Mouse (Mus musculus): ENCODE results near the gene Ahdc1.

Ahdc1 gene

DNA sequence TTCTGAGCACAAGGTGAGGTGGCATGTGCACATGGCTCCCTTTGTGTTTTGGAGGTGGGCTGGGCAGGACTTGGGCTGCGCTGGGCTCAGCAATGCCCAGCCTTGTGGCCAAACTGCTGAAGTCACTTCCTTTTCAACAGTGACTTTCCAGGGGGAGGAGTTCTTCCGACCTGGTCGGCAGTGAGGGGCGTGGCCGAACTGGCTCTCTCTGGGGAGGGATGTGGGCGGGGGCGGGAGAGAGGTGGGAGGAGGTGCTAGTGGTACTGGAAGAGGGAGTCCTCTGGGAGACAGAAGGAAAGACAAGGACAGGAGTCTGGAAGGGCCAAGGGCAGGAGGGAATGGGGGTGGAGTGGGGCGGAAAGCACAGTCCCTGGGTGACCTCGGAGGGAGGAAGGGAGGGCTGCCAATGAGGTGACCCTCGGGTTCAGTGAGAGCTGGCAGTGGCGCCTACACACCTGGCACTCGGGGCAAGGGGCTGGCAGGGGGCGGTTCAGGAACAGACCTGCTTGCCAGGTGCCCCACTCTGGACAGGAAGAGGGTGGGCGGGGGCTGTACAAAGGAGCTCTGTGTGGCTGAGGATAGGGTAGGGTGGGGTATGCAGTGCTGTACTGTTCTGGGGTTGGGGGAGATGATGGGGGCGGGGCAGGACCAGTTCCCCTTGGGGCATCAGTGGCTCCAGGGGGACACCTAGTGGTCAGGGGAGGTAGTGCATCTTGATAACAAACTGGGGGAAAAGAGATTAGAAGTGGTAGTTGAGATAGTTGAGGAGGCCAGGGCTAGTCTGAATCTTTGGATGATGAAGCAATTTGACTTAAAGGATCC lies 45.2 kb downstream of the Ahdc1 start:
- DNase-seq, result peak; percentile 75

DNA sequence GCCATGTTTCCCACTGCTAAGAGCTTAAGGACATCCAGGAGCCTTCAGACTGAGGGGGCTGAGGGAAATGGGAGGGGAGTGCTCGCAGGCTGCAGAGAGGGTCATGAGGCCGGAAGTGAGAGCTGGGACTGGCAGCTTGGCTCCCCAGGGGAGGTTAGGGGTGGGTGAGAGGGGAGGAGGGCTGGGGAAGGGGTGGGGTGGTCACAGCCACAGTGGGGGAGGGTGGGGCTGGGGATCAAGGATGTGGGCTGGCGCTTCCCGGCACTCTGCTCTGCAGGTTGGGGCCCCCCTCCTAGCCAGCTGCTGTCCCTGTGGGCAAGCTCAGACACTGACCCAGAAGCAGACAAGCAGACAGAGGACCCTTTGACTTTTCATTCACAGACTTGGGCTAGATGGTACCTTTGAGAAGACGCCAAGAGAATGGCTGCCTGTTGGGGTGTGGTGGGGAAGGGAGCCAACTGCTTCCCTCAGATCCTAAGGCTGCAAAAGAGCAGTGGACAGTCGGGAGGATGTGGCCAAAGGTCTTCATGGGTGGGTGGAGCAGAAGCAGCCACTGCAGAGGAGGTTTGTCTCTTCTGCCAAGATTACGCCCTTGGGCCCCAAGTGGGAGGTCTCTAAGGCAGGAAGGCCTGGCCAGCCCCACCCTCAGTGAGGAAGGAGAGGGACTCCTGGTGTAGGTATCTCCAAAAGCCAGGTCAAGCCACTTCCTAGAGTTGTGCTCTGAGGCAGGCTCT lies 46.5 kb downstream of the Ahdc1 start:
- peak; percentile 61 for DNase-seq

DNA sequence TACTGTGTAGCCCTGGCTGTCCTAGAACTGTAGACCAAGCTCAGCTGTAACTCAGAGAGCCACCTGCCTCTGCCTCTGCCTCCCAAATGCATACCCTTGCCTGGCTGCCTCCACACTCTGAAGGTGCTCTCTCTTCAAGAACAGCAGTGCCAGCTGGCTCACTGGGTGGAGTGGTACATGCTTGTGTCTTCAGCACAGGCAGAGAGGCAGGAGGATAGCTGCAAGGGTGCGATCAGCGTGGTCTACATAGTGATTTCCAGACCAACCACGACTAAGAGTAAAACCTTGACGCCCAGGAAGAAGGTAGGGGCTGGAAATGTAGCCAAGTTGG lies 47.0 kb downstream of the Ahdc1 start:
- no peak for DNase-seq

DNA sequence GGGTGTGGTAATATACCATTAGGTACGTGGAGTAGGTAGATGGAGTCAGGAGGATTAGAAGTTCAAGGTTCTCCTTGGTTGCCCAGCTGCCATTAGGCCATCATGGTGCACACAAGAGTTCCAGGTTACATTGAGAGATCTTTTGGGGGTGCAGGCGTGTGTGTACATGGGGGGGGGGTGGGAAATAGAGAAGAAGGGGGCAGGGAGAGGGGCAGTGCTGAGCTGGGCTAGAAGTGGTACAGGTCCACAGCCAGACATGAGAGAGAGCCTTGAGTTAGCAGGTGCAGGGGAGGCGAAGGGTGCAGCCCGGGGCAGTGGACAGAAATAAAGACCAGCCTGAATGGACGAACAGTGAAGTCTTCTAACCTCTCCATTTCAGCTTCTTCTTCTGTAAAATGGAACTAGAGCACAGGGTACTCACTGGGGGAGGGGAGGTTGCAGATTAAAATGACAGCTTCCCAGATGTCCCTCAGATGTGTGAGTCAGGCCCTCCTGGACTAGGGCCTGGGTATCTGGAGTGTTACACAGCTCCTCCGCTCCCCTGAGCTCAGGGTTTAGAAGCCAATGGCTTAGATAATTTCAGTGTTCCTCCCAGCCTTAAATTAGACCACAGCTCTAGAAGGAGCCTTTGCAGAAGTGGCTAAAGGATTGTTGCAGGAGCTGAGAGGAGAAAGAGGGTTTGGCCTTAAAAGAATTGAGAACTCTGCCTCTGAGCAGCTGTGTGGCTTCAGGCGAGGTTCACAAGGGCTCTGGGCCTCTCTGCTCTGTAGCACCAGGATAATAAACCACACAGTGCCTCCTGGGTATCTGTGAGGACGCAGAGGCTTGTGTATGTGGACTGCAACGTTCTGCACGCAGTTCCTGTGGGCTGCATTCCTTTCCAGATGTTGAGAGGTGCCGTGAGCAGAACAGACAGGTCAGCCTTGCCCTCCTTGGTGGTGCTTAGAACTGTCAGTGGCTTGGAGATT lies 47.7 kb downstream of the Ahdc1 start:
- no peak for DNase-seq

DNA sequence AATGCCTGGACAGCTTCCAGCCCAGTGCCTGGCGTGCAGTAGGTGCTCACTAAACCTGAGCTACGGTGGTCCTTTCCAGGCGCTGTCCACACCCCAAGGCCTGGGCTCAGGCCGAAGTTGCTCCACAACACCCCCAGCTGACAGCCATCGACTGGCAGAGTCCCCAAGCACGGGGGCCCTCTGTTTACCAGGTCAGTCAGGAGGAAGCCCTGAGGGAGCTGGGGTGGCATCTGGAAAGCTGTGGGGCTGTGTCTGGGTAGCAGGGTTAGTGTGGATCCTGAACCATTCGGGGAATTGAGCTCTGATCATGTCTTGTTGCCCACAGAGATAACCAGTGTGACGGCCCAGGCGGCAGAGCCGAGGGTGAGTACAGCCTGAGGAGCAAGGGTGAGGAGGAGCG lies 49.6 kb downstream of the Ahdc1 start:
- DNase-seq, result no peak

DNA sequence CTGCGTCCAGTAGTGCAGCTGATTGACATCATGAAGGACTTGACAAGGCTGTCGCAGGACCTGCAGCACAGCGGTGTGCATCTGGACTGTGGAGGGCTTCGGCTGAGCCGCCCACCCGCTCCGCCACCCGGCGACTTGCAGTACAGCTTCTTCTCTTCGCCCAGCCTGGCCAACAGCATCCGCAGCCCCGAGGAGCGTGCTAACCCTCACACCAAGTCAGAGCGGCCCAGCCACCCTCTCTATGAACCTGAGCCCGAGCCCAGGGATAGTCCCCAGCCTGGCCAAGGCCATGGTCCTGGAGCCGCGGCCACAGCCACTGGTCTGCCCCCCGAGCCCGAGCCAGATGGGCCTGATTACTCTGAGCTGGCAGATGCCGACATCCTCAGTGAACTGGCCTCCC lies 50.7 kb downstream of the Ahdc1 start:
- DNase-seq, result no peak

DNA sequence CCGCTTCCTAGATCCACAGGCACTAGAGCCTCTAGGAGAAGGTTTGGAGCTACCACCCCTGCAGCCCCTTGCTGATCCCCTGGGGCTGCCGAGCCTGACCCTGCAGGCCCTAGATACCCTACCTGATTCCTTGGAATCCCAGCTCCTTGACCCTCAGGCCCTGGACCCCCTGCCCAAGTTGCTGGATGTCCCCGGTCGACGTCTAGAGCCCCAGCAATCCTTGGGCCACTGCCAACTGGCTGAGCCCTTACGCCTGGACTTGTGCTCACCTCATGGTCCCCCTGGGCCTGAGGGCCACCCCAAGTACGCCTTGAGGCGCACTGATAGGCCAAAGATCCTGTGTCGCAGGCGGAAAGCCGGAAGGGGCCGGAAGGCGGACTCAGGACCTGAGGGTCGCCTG lies 51.2 kb downstream of the Ahdc1 start:
- no peak for DNase-seq

DNA sequence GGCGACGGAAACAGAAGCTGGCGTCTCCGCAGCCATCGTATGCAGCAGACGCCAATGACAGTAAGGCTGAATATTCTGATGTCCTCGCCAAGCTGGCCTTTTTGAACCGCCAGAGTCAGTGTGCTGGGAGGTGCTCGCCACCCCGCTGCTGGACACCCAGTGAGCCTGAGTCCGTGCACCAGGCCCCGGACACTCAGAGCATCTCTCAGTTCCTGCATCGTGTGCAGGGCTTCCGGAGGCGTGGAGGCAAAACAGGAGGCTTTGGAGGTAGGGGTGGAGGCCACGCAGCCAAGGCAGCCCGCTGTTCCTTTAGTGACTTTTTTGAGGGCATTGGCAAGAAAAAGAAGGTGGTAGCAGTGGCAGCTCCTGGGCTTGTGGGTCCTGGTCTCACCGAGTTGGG lies 52.1 kb downstream of the Ahdc1 start:
- DNase-seq, result no peak

DNA sequence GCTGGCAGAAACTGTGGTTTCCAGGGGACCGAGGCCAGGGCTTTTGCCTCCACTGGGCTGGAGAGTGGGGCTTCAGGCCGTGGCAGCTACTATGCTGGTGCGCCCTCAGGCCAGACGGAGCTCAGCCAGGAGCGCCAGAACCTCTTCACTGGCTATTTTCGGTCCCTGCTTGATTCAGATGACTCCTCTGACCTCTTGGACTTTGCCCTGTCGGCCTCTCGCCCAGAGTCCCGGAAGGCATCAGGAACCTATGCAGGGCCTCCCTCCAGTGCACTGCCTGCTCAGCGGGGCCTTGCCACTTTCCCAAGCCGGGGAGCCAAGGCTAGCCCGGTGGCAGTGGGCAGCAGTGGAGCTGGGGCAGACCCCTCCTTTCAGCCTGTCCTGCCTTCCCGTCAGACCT lies 52.7 kb downstream of the Ahdc1 start:
- DNase-seq, result no peak

DNA sequence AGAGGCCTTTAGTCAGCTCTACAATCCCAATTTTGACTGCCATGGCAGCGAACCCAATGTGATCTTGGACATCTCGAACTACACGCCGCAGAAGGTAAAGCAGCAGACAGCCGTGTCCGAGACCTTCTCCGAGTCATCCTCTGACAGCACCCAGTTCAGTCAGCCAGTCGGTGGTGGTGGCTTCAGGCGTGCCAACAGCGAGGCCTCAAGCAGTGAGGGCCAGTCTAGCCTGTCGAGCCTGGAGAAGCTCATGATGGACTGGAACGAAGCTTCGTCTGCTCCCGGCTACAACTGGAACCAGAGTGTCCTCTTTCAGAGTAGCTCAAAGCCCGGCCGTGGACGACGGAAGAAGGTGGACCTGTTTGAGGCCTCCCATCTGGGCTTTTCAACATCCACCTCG lies 53.7 kb downstream of the Ahdc1 start:
- DNase-seq, result no peak

DNA sequence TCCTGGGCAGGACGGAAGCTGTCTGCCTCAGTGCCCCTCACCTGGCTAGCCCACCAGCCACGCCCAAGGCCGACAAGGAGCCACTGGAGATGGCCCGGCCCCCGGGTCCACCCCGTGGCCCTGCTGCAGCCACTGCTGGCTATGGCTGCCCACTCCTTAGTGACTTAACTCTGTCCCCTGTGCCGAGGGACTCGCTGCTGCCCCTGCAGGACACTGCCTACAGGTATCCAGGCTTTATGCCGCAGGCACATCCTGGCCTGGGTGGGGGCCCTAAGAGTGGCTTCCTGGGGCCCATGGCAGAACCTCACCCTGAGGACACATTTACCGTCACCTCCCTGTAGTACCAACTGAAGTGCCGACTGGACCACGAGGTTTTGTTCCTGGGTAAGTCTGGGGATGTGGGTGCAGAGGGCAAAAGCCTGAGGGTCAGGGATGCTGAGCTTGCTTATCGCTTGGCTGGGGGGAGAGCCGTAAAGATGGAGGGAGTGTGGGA lies 54.9 kb downstream of the Ahdc1 start:
- no peak for DNase-seq

DNA sequence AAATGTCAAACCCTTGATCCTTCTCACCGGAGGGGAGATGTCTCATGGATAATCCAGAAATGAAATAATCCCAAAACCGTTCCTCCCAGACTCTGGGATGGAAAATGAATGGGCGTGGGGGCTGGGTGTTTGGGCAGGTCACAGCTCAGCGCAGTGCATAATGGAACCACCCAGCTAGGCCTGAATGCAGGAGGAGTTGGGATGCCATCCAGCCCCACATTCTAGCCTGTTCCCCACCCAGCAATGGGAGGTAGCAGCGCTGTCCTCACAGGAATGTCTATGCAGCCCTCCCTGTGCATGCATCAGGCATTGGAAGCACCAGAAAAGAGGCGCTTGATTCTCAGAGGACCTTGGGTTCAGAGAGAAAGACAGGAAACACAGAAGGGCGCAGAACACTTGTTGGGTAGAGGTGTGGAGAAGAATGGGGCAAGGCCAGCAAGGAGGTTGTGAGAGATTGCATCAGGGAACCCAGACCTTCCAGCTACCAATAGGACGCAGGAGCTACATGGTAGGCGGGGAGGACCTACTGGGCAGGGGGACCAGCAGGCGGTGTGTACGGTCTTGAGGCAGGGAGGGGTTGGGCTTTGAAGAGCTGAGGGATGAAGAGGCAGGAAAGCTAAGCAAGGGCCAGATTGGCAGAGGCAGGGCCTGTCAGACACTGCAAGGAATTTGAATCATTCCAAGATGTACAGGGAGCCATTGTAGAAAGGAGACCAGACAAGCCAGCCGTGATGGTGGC lies 57.5 kb downstream of the Ahdc1 start:
- DNase-seq, result no peak

DNA sequence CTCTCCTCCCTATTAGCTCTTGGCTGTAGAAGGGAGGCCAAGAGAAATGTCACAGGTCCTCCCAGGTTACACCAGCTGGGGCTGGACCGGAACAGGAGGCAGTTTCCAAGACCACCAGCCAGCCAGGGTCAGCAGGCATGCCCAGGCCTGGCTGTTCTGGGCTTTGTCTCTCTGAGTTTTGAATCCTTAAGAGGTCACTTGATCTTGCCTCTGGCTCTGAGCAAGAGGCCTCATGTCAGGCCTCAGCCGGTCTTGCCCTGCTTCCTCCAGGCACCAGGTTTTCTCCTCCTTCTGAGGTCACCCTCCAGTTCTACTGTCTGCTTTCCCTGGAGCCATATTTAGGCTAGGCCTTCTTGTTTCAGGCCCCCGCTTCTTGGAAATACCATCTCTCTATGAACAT lies 59.3 kb downstream of the Ahdc1 start:
- DNase-seq, result no peak

DNA sequence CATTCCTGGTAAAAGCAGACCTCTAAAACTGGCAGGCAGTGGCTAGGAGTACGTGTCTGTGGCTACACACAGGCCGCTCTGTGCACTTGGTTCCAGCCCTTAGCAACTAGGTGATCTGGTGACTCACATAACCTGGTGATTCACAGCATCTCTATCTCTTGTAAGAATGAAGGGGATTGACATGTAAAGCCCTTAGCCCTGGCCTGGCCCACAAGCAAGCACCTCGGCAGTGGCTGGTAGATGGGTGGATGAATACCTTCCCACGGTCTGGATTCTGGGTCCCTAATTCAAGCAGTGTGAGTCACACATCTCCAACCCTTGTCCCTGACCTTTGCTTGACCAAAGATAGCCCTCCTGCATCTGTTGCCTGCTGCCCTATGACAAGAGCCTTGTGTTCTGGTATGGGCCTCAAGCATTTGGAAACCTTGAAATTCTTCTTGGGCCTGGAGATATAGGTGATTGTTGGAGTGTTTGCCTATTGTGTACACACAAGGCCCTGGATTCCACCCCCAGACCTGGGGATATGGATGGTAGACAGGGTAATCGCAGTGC lies 59.8 kb downstream of the Ahdc1 start:
- DNase-seq, result no peak

DNA sequence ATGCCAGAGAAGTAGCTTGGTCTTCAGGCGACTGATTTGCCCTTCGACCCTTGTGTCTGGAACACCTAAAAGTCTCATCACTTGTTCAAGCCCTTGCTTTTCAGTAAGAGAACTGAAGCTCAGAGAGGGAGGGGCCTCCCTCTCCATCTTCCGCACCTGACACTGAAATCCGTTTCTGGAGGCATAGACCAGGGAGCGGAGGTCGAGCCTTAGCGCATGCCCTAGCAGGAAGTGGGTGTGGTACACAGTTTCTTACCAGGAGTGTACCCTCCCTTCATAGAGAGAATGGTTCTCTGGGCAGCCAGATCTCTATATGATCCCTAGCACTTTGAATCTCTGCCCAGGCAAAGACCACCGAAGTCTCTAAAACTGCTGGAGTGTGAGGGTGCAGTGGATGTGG lies 62.1 kb downstream of the Ahdc1 start:
- DNase-seq, result no peak

DNA sequence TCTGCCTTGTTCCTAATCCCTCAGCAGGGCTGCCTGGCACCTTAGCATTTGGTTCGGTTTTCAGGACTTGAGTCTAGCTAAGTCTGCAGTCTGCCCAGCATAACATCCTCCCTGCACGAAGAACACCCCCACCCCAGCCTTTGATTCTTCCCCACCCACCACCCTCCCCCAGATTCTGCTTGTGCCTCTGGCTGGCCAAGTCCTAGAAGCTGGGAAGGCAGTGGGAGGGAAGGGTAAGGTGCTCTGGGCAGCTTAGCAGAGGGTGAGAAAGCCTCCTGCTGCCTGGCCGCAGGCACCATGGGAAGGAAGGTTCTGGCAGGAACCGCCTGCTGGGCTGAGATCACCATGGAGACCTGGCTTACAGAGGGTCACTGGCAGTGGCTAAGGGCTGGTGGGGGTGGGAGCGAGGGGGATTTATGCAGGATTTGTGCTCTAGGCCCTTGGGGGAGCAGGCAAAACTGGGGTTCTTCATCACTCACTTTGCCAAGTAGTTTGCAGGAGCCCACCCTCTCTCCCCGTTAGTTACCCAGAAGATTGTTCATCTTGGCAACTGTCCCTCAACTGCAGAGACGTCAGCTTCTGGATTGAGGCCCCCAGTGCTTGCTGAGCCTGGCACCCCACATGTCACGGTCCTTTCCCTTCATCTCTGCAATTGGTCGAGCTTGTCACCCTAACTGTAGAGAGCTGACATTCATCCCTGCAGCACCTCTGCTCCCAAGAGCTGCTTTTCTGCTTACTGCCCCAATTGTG lies 63.2 kb downstream of the Ahdc1 start:
- DNase-seq, result peak; percentile 63

DNA sequence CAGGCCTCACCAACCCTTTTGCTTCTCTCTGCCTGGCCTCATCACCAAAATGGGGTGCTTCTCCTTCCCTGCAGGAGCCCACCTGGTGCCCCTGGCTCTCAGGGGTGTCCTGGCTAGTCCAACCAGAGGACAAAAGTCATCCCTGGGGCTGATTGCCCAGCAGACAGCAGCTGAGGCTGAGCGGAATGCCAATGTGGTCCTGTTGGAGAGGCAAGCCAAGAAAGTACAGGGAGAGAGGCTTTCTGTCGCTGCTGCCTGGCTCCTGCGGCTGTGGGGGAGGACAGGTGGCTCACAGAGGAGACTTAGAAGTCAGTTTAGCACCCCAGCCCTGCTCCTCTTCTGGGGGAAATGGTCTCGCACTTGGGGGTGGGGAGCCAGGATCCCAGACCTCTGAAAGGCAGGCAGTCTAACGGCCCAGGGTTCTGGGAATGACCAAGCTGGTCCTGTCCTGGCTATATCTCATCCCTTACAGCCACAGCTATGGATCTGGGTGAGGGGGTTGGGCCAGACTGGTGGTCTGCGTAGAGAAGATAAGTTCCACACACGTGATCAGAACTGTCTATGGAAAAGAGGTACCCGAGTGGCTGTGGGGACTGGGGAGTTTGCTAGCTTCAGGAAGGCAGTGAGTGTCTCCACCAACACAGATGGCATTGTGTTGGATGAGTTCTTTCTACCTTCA lies 64.0 kb downstream of the Ahdc1 start:
- peak; percentile 71 for DNase-seq

DNA sequence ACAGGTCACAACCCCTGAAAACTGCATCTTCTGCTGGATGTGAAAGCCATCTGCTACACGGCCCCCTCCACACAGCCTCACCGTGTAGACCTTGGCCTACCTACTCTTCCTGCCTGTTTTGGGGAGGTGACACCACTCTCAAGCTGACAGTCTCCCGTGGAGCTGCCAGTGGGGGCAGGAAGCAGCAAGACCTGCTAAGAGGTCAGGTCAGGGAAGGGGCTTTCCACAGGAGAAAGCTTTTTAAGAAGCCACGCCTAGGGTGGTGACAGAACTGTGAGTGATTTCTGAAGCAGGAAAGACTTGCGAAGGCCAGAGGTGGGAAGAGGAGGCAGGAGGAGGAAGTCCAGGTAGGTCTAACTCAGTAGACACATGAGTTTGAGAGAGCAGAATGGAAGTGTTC lies 67.9 kb downstream of the Ahdc1 start:
- DNase-seq, result no peak

DNA sequence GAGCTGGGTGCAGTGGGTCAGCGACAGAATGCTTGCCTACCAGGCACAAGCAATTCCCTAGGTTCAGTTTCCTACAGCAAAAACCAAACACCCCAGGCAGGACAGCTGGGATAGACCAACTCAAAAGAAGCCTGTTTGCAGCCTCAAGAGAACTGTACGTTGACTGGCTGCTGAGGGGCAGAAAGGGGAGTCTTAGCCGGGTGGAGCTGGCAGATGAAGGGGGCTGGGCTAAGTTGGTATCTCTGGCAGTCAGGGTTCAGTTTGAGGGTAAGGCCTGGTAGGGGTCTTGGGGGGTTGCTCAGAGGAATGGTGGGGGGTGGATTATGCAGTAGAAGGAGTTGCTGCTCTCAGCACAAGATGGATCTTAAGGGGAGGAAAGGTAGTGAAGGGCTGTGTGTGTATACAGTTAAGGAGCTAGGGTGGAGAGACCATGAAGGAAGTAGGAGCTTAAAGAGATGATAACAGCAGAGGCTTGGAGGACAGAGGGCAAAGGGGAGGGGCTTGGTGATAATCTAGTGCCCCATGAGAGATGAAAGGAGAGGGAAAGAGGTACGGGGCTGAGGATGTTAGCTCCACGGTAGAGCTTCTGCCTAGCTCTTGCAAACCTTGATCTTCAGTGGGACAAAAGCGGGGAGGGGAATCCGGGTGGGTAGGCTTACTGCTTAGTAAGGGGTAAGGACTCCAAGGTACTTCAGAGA lies 68.5 kb downstream of the Ahdc1 start:
- DNase-seq, result no peak

DNA sequence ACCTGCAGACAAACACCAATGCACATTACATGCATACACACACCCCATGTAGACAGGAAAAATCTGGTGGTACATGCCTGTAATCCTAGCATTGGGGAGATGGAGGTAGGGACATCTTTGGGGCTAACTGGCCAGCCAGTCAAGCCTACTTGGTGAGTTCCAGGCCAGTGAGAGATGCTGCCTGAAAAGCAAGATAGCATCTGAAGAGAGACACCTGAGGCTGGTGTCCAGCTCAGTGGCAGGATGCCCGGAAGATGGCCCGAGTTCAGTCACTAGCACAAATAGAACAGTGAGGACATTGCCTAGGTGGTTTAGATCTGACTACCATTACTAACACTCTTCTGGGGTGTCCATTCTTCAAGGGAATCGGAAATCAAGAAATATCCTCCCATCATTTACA lies 69.8 kb downstream of the Ahdc1 start:
- DNase-seq, result no peak
